10 mouse cellular contexts compared by ENCODE assay signal in genomic region chr14:33212958-33213309, GRCm38 (mm10).
"Had no signal": no experiment of that assay in that cellular context is flagged by ENCODE, and none has a peak within 500 bp of the region (broad histone marks: within the 10 kb centered on the region; RNA-seq: fewer than 3 reads in every experiment).

No protein-coding gene starts in this region.

- DNase-seq: gastrocnemius, adult 2 months; gastrocnemius, postnatal 10 days; gastrocnemius, postnatal 25 days; heart, adult 2 months; heart, postnatal 10 days; heart, postnatal 4 days; kidney, postnatal 4 days; layer of hippocampus, adult 9-11 months; liver; liver, embryonic 13.5 days had no signal
